Mouse (Mus musculus) bone marrow, adult 2 months (tissue): ENCODE results near the gene Gjb4. TPM values are rescaled to one million over a fixed set of nuclear protein-coding genes. Genes with fewer than 3 reads are reported as not detected.

Experiments
- H3K27ac ChIP-seq: fragments of 200-500 bp; 2 replicates; pipeline ENCODE4 v1.5.1; 2012; ENCODE audit warnings: low read depth, mild to moderate bottlenecking, control low read depth, inconsistent platforms, low read length; ENCODE audit not compliant: control insufficient read depth, poor library complexity, insufficient read depth
- H3K4me1 ChIP-seq: fragments of 200-500 bp; 2 replicates; pipeline ENCODE4 v1.6.1; 2011; ENCODE audit warnings: low read length; ENCODE audit not compliant: control insufficient read depth, insufficient read depth
- H3K4me3 ChIP-seq: fragments of 200-500 bp; replicated peaks from 2 replicates; pipeline ENCODE3; 2011; ENCODE audit warnings: mild to moderate bottlenecking, low read depth, low read length, control low read depth; ENCODE audit not compliant: control insufficient read depth
- CTCF ChIP-seq: fragments of 200-500 bp; IDR thresholded peaks from 2 replicates; pipeline ENCODE4 v1.5.1; 2011; ENCODE audit warnings: low read length, control low read depth; ENCODE audit not compliant: control insufficient read depth, insufficient read depth
- POLR2A ChIP-seq: fragments of 200-500 bp; IDR thresholded peaks from 2 replicates; pipeline ENCODE4 v1.6.1; 2011; ENCODE audit warnings: low read depth, mild to moderate bottlenecking, control low read depth, low read length, borderline replicate concordance; ENCODE audit not compliant: control insufficient read depth
- WGBS: fragments of 180-500 bp; shearing (Covaris S2); methylation state at CpG from one replicate; pipeline ENCODE4 v1.1.7; 2018; 5-methylcytosine and 5-hydroxymethylcytosine counted together
- polyA plus RNA-seq: library from polyadenylated mRNA; stranded (reverse); fragments of >200 nt; gene quantifications from 2 replicates; pipeline ENCODE4 v1.2.4, GENCODE M21; 2011; ENCODE audit warnings: low replicate concordance; ENCODE audit not compliant: missing spikeins, insufficient read depth, insufficient read length

Gene Gjb4
- polyA plus RNA-seq, 1 experiment: not detected

- 72% methylated on average over 24 of the region's 24 CpGs for WGBS
- Histone ChIP-seq H3K4me1 (no peaks in the 10 kb centered on the region), H3K27ac (no peak overlapping the region; the same call in 1 of the 2 replicates), H3K4me3 (no peak overlapping the region)
- TF ChIP-seq CTCF: no peak
- TF ChIP-seq POLR2A: no peak
Observed at GRCm38 (mm10) chr4:127312349-127312748, 41.5 kb downstream of the Gjb4 start.

DNA sequence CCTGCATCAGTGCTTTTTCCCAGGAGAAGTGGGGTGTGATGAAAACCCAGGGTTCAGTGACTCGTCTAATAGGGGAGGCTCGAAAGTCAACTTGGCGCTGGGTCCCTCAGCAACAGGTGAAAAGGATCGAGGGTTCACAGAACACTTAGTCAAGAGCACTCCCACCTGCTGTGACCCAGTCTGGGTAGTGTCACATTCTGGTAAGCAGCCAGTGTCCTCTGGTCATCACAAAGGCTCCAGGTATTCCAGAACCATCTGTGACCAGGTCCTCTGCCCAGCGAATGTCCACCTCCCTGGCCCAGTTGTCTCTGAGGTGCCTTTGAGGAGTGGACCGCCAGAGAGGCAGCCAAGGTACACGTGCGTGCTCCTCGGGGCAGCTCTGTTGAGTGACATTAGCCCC, 42.3 kb downstream of the Gjb4 start:
- Histone ChIP-seq H3K27ac (no peak overlapping the region), H3K4me3 (no peak overlapping the region), H3K4me1 (no peaks in the 10 kb centered on the region)
- 83% methylated on average over 9 of the region's 9 CpGs for WGBS
- TF ChIP-seq POLR2A: no peak

DNA sequence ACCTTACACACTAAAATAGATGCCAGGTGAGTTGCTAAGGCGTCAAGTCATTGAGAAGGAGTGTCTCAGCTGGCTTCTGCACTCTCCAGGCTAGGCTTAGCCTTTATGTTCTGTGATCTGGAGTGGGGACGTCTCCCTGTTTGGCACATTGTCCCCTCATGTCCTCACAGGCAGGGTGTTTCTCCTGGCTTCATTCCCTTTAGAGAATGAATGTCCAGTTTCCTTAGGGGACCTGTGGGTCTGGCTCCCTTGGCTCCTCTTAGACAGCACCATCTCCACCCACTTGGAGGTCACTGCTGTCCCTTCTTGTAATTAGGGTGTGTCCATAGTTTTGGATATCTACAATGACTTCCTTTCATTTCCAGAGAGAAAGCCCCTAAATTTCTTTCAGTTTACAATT, 47.0 kb downstream of the Gjb4 start:
- TF ChIP-seq CTCF: no peak
- no peak for TF ChIP-seq POLR2A
- 50% methylated on average over 2 of the region's 2 CpGs for WGBS
- H3K4me3 ChIP-seq: no peak overlapping the region
- no peak overlapping the region for H3K27ac ChIP-seq
- H3K4me1 ChIP-seq: no peaks in the 10 kb centered on the region

DNA sequence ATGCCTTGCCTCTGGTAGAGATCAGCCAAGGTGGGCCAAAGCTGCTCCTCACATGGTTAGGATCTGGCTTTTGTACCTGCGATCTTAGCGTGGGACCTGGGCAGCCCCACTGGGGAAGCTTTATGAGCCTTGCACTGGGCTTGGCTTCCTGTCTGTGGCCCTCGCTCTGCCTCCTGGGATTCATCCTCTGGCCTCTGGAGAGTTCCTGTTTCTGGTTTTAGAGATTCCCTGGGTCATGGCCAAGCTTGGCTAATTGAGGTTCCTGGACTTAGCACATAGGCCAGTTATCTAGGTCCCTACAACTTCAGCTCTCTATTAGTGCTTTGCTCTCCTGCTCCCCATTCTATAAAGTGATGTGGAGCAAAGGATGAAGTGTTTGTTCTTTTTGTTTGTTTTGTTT, 50.1 kb downstream of the Gjb4 start:
- TF ChIP-seq CTCF (no peak), POLR2A (no peak)
- no peak overlapping the region for H3K27ac ChIP-seq
- no peaks in the 10 kb centered on the region for H3K4me1 ChIP-seq
- 24% methylated on average over 3 of the region's 3 CpGs for WGBS
- H3K4me3 ChIP-seq: no peak overlapping the region

Other genes starting within 250 kb of the Gjb4 start
- 2.9 and 8.6 TPM in 2 replicates for gene Tmem35b, start 230.4 kb downstream of the Gjb4 start, polyA plus RNA-seq
- 1.0 TPM in 1 of 2 replicates, not detected in the other for gene Dlgap3, start 184.9 kb downstream of the Gjb4 start, polyA plus RNA-seq
- gene Smim12, start 110.3 kb downstream of the Gjb4 start, polyA plus RNA-seq: 9.3 and 20.5 TPM in 2 replicates
- not detected in 2 replicates for gene Gja4, start 40.0 kb downstream of the Gjb4 start, polyA plus RNA-seq
- 4.3 TPM in 1 of 2 replicates, not detected in the other for gene Gjb3, start 23.2 kb downstream of the Gjb4 start, polyA plus RNA-seq
- 1.7 TPM in 1 of 2 replicates, not detected in the other for gene Gjb5, start 4.1 kb upstream of the Gjb4 start, polyA plus RNA-seq